Mouse (Mus musculus) intestine, embryonic 16.5 days (tissue): ENCODE results near the gene Ankrd13c. TPM values are rescaled to one million over a fixed set of nuclear protein-coding genes. Genes with fewer than 3 reads are reported as not detected.

Source experiments
- ATAC-seq: fragments of 200-750 bp; cut with Nextera tagmentation; 2 replicates; pipeline ENCODE4 v1.8.0; 2017; ENCODE audit warnings: moderate TSS enrichment, moderate library complexity
- H3K27ac ChIP-seq: fragments of 300-500 bp; sonication (generic); 2 replicates; pipeline ENCODE4 v1.5.1; 2014; ENCODE audit warnings: mild to moderate bottlenecking, low read length
- H3K27me3 ChIP-seq: fragments of 300-500 bp; sonication (generic); replicated peaks from 2 replicates; pipeline ENCODE4 v1.6.1; 2014; ENCODE audit warnings: low read length, control low read depth, mixed read lengths; ENCODE audit not compliant: control insufficient read depth, insufficient read depth
- H3K36me3 ChIP-seq: fragments of 300-500 bp; sonication (generic); 2 replicates; pipeline ENCODE4 v1.6.1; 2014; ENCODE audit warnings: low read length, control low read depth; ENCODE audit not compliant: control insufficient read depth, insufficient read depth
- H3K4me1 ChIP-seq: fragments of 300-500 bp; sonication (generic); 2 replicates; pipeline ENCODE4 v1.6.1; 2014; ENCODE audit warnings: low read length, control low read depth, mixed read lengths; ENCODE audit not compliant: control insufficient read depth, insufficient read depth
- H3K4me2 ChIP-seq: fragments of 300-500 bp; sonication (generic); 2 replicates; pipeline ENCODE4 v1.6.1; 2014; ENCODE audit warnings: low read depth, low read length, control low read depth
- H3K4me3 ChIP-seq: fragments of 300-500 bp; sonication (generic); 2 replicates; pipeline ENCODE4 v1.5.1; 2014; ENCODE audit warnings: mild to moderate bottlenecking, low read length
- H3K9ac ChIP-seq: fragments of 300-500 bp; sonication (generic); 2 replicates; pipeline ENCODE4 v1.6.1; 2014; ENCODE audit warnings: low read depth, low read length
- H3K9me3 ChIP-seq: fragments of 300-500 bp; sonication (generic); 2 replicates; pipeline ENCODE4 v1.6.1; 2016; ENCODE audit warnings: low read length, control low read depth; ENCODE audit not compliant: control insufficient read depth
- WGBS: fragments of 180-500 bp; shearing (Covaris S2); extraction: QIAGEN DNeasy Blood & Tissue Kit; methylation state at CpG from one replicate; pipeline ENCODE4 v1.1.7; 2014; 5-methylcytosine and 5-hydroxymethylcytosine counted together
- polyA plus RNA-seq: library from polyadenylated mRNA; unstranded; fragments of >200 nt; fragmentation: Nextera tagmentation; extraction: Ambion mirVana; gene quantifications from 2 replicates; pipeline ENCODE4 v1.2.1, GENCODE M21; 2015

Ankrd13c gene
- polyA plus RNA-seq: 15.8 and 18.3 TPM in 2 replicates

DNA sequence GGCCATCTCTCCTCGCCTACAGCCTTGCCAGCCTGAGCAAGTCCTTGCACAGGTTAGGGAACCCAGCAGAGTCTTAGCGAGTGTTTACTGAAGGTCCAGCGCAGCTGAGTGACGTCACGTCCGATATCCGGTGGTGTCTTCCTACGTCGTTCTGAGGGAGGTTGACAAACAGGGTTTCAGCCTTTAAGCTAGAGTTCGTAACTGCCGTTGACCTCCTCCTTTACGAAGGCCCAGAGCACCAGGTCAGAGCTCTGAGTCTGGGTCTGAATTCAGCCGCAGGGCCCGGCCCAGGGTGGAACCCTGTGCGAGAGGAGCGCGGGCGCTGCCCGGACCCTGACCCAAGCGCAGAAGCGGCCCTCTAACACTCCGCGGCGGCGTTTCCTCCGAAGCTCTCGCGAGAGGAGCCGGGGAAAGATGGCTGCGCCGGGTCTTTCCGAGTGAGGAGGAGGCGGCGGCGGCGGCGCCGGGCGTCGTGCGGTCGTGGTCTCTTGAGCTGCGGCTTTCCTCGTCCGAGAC lies at the start of gene Ankrd13c:
TSS of gene Ankrd13c (plus strand) at position 397 of the 516 bp plus-strand sequence.
- Histone ChIP-seq H3K27ac (peak within 1 kb of the TSS; percentile 98), H3K27me3 (no peaks in the 10 kb centered on the region), H3K36me3 (no peaks in the 10 kb centered on the region), H3K9ac (peak within 1 kb of the TSS; percentile 96), H3K4me1 (peaks cover 6% of the 10 kb centered on the region; the same call in 1 of the 2 replicates), H3K4me2 (peak within 1 kb of the TSS; percentile 65), H3K4me3 (peak within 1 kb of the TSS; percentile 99), H3K9me3 (no peaks in the 10 kb centered on the region)
- WGBS: under 1% methylated on average over 41 of the region's 45 CpGs
- peak; percentile 98 for ATAC-seq

DNA sequence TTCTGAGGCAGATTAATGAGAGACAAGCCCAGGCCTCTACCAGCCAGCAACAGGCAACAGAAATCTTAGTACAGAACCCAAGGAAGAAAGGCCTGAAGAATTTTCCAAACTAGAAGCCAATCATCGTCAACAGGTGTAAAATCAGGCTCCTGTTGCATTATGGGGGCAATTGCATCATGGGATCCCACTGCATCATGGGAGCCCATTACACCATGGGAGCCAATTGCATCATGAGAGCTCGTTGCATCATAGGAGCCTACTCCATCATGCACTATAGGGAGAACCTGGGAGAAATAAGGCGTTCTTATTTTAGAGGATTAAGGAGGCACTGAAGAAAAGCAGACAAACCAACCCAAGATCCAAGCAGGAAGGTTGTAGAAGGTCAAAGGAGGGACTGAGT lies 49.4 kb upstream of the Ankrd13c start:
- H3K9me3 ChIP-seq: no peaks in the 10 kb centered on the region
- H3K36me3 ChIP-seq: no peaks in the 10 kb centered on the region
- H3K9ac ChIP-seq: no peak overlapping the region
- H3K4me3 ChIP-seq: no peak overlapping the region
- H3K27ac ChIP-seq: no peak overlapping the region
- 90% methylated on average over 3 of the region's 3 CpGs for WGBS
- H3K4me2 ChIP-seq: no peak overlapping the region
- H3K27me3 ChIP-seq: no peaks in the 10 kb centered on the region
- no peak for ATAC-seq
- no peaks in the 10 kb centered on the region for H3K4me1 ChIP-seq

DNA sequence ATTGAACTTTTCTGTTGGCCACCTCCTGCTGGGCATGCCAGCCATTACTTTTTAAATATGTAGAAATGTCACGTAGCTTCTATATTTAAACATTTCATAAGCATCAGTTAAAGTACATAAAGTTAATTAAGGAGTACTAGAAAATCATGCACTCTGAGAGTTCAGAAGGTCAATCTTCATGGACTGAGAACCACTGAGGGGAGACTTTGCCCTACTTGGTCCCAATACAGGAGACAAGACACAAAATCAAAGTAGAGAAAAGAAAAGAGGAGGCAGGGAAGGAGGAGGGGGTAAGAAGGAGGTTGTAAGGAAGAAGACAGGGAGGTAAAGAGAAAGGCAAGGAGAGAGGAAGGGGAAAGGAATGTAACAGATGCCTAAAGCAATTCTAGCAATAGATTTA lies 47.1 kb upstream of the Ankrd13c start:
- Histone ChIP-seq H3K36me3 (no peaks in the 10 kb centered on the region), H3K4me2 (no peak overlapping the region), H3K4me3 (no peak overlapping the region), H3K27me3 (no peaks in the 10 kb centered on the region), H3K9me3 (no peaks in the 10 kb centered on the region), H3K27ac (no peak overlapping the region), H3K9ac (no peak overlapping the region), H3K4me1 (no peaks in the 10 kb centered on the region)
- WGBS: 97% methylated on average over 1 of the region's 1 CpGs
- no peak for ATAC-seq

DNA sequence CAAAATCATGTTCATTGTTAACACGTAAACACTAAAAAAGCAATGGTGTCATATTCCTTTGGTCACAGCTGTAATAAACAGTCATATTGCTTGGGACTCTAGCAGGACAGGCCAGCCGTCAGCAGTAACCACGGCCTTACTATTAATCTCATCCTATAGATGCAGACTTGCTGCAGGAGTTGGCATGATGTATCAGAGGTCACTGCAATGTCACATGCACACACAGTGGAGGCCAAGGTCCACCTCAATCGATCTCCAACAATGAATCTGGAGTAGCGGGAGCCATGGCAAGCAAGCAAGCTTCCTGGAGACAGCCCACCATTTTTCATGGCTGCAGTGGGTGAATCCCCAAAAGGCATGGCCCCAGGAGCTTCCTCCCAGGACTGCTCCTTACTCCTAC lies 45.3 kb upstream of the Ankrd13c start:
- no peak overlapping the region for H3K4me3 ChIP-seq
- H3K9me3 ChIP-seq: no peaks in the 10 kb centered on the region
- H3K9ac ChIP-seq: no peak overlapping the region
- H3K27me3 ChIP-seq: no peaks in the 10 kb centered on the region
- WGBS: 79% methylated on average over 5 of the region's 5 CpGs
- ATAC-seq: peak; percentile 52
- 0 out of 2 replicates have a peak, but pooled peaks cover 3% of the 10 kb centered on the region for H3K36me3 ChIP-seq
- H3K4me2 ChIP-seq: no peak overlapping the region
- H3K4me1 ChIP-seq: no peaks in the 10 kb centered on the region
- no peak overlapping the region for H3K27ac ChIP-seq

DNA sequence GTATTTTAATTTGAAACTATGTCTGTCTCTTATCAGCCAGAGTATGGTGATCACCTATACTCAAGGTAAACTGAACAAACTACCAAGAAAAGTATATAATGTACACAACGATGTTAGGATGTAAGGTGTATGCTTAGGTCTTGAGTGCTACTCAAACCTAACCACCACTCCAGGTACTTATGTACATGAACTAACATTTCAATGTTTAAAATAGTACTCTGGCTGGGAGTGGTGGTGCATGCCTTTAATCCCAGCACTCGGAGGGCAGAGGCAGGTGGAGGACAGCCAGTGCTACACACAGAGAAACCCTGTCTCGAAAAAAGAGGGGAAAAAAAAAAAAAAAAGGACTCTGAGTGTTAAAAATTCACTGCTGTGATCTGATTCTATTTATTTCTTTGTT lies 38.9 kb upstream of the Ankrd13c start:
- no peak overlapping the region for H3K4me3 ChIP-seq
- H3K36me3 ChIP-seq: 0 out of 2 replicates have a peak, but pooled peaks cover 3% of the 10 kb centered on the region
- H3K4me1 ChIP-seq: no peaks in the 10 kb centered on the region
- H3K27me3 ChIP-seq: no peaks in the 10 kb centered on the region
- 93% methylated on average over 3 of the region's 3 CpGs for WGBS
- no peaks in the 10 kb centered on the region for H3K9me3 ChIP-seq
- no peak for ATAC-seq
- no peak overlapping the region for H3K4me2 ChIP-seq
- H3K9ac ChIP-seq: no peak overlapping the region
- no peak overlapping the region for H3K27ac ChIP-seq

DNA sequence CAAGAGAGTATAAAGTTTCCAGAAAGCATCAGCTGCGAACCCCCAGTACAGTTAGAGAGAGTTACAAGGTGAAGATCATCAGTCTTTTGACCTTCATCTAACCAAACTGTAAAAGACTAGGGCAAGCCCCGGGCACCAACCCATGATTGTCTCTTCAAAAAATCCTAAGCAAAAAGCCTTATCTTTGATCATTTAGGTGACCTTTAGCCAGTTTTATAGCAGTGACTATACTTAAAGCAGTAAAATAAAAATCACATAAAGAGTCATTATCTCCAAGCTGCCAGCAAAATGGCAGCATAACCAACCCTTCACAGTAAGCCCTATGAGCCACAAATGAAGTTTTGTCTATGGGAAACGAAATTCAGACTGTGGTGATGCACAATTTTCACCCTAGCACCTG lies 36.8 kb upstream of the Ankrd13c start:
- Histone ChIP-seq H3K9ac (no peak overlapping the region), H3K4me1 (no peaks in the 10 kb centered on the region), H3K9me3 (no peaks in the 10 kb centered on the region), H3K4me2 (no peak overlapping the region), H3K36me3 (0 out of 2 replicates have a peak, but pooled peaks cover 2% of the 10 kb centered on the region), H3K27ac (no peak overlapping the region), H3K27me3 (no peaks in the 10 kb centered on the region), H3K4me3 (no peak overlapping the region)
- peak; percentile 66 for ATAC-seq
- 64% methylated on average over 3 of the region's 3 CpGs for WGBS

DNA sequence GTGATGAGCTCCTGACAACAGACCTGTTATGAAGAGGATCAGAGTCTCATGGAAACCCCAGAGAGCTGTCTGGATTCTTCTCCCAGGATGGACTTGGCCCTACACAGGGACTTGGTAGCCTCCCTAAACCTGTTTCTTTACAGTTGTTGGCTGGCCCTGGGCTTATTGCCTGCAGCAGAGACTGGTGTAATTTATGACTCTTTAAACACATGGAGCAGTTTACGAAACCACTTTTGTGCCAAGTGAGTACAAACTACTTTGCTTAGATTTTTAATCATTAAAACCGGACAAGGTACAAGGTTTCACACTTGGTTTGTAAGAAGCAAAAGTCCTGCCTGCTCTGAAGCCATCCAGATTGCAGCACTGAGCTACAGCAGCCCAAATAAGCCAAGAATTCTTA lies 34.9 kb upstream of the Ankrd13c start:
- ATAC-seq: peak; percentile 91
- Histone ChIP-seq H3K36me3 (no peaks in the 10 kb centered on the region), H3K4me1 (no peaks in the 10 kb centered on the region), H3K4me2 (no peak overlapping the region), H3K27ac (peak overlapping the region; percentile 38; the same call in 1 of the 2 replicates), H3K9me3 (no peaks in the 10 kb centered on the region), H3K27me3 (no peaks in the 10 kb centered on the region), H3K4me3 (no peak overlapping the region), H3K9ac (no peak overlapping the region)
- WGBS: 55% methylated on average over 2 of the region's 2 CpGs

DNA sequence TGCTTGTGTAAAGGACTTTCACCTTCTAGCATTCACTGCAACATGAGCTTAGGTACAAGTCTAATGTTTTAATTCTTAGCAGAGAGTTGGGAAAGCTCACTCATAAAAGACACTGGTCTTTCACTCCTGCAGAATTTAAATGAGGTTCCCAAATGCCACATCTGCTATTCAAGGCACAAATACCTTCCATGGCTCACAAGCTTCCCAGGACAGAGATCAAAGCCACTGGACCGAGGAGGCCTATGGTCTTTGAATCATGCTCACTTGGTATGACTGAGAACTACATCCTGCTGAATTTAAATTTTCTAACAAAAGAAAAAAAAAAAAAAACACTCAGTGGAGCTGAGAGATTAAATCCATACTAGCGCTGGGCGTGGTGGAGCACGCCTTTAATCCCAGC lies 30.7 kb upstream of the Ankrd13c start:
- ATAC-seq: no peak
- H3K4me1 ChIP-seq: no peaks in the 10 kb centered on the region
- WGBS: 96% methylated on average over 4 of the region's 4 CpGs
- no peak overlapping the region for H3K9ac ChIP-seq
- no peaks in the 10 kb centered on the region for H3K27me3 ChIP-seq
- no peak overlapping the region for H3K4me3 ChIP-seq
- no peaks in the 10 kb centered on the region for H3K9me3 ChIP-seq
- H3K27ac ChIP-seq: no peak overlapping the region
- no peak overlapping the region for H3K4me2 ChIP-seq
- H3K36me3 ChIP-seq: no peaks in the 10 kb centered on the region

DNA sequence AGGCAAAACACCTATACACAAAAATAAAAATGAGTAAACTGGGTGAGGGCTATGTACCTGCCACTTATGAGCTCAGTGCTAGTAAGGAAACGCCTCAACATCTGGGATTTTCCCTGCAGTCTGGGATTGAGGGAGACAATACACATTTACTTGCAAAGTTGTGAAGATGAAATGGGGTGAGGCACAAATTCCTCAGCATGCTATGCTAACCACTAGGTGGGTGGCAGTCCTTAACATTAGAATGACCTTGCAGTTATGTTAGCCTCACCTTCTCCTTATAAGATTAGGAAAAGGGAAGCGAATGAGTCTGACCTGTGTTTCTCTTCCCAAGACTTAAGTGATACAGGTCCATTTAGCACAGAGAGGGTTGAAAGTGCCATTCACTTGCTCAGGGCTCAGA lies 25.7 kb upstream of the Ankrd13c start:
- 87% methylated on average over 2 of the region's 2 CpGs for WGBS
- Histone ChIP-seq H3K9ac (no peak overlapping the region), H3K9me3 (no peaks in the 10 kb centered on the region), H3K27me3 (no peaks in the 10 kb centered on the region), H3K36me3 (no peaks in the 10 kb centered on the region), H3K27ac (no peak overlapping the region), H3K4me2 (no peak overlapping the region), H3K4me3 (no peak overlapping the region), H3K4me1 (0 out of 2 replicates have a peak, but pooled peaks cover 4% of the 10 kb centered on the region)
- ATAC-seq: no peak

DNA sequence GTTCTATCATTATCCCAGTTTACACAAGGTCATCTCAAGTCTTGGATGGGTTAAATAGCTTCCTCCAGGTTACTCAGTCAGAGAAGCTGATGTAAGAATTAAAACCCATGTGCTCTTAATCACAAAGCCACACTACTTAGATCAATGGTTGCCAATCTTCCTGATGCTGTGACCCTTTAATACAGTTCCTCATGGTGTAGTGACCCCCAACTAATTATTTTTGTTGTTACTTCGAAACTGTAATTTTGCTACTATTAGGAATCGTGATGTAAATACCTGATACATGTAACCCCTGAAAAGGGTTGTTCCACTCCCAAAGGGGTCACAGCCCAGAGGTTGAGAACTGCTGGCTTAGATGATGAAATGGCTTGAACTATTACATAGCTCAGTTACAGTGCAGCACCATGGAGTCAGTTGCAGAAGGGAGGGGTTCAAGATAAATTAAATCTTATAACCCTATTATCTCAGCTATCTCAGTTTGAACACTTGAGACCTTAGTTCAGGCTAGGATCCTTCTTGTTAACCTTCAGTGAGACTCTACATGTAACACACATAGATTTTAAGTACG lies 23.7 kb upstream of the Ankrd13c start:
- WGBS: 85% methylated on average over 3 of the region's 3 CpGs
- H3K9me3 ChIP-seq: no peaks in the 10 kb centered on the region
- ATAC-seq: no peak
- 0 out of 2 replicates have a peak, but pooled peaks cover 4% of the 10 kb centered on the region for H3K4me1 ChIP-seq
- H3K27me3 ChIP-seq: no peaks in the 10 kb centered on the region
- H3K36me3 ChIP-seq: no peaks in the 10 kb centered on the region
- no peak overlapping the region for H3K27ac ChIP-seq
- no peak overlapping the region for H3K9ac ChIP-seq
- no peak overlapping the region for H3K4me2 ChIP-seq
- no peak overlapping the region for H3K4me3 ChIP-seq
